Comparison of ENCODE assay signal across 28 mouse cellular contexts in the genomic region with DNA sequence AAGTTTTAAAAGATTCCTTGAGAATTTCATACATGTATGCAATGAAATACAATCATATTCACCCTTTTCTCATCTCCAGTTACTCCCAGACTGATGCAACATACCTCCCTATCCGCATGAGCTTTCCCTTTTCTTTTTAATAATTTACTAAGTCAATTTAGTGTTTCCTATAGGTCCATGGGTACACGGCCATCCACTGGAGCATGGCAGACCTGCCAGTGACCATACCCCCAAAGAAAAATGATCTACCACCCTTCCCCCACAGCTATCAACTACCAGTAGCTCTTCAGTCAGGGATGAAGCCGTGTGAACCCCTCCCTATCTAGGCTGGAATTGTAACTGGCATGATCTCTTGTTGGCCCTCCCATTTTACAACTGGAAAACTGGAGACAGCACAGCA.
"Had no signal": no experiment of that assay in that cellular context is flagged by ENCODE, and none has a peak within 500 bp of the region (broad histone marks: within the 10 kb centered on the region; RNA-seq: fewer than 3 reads in every experiment).

No protein-coding gene starts in this region.

- H3K4me1 ChIP-seq: embryonic facial prominence, embryonic 10.5 days; embryonic facial prominence, embryonic 12.5 days; embryonic facial prominence, embryonic 13.5 days; embryonic facial prominence, embryonic 15.5 days; forebrain, embryonic 10.5 days; forebrain, embryonic 12.5 days; forebrain, embryonic 13.5 days; forebrain, embryonic 15.5 days had no signal

- H3K27ac ChIP-seq: embryonic facial prominence, embryonic 10.5 days; embryonic facial prominence, embryonic 12.5 days; embryonic facial prominence, embryonic 13.5 days; embryonic facial prominence, embryonic 15.5 days; forebrain, embryonic 10.5 days; forebrain, embryonic 12.5 days; forebrain, embryonic 13.5 days; forebrain, embryonic 15.5 days; gastrocnemius, adult 2 months had no signal

- H3K9ac ChIP-seq: embryonic facial prominence, embryonic 12.5 days; embryonic facial prominence, embryonic 13.5 days; embryonic facial prominence, embryonic 15.5 days; forebrain, embryonic 12.5 days; forebrain, embryonic 13.5 days; forebrain, embryonic 15.5 days; forebrain, postnatal 0 days had no signal

- H3K4me3 ChIP-seq: embryonic facial prominence, embryonic 10.5 days; embryonic facial prominence, embryonic 12.5 days; embryonic facial prominence, embryonic 13.5 days; embryonic facial prominence, embryonic 15.5 days; erythroblast, embryonic 14.5 days; forebrain, embryonic 10.5 days; forebrain, embryonic 12.5 days; forebrain, embryonic 13.5 days; forebrain, embryonic 15.5 days; gastrocnemius, adult 2 months had no signal

- H3K27me3 ChIP-seq: embryonic facial prominence, embryonic 12.5 days; embryonic facial prominence, embryonic 13.5 days; embryonic facial prominence, embryonic 15.5 days; forebrain, embryonic 12.5 days; forebrain, embryonic 13.5 days; forebrain, embryonic 15.5 days had no signal

- ATAC-seq: forebrain, embryonic 13.5 days; forebrain, embryonic 14.5 days; forebrain, embryonic 15.5 days; forebrain, embryonic 16.5 days; forebrain, postnatal 0 days had no signal

- H3K4me2 ChIP-seq: embryonic facial prominence, embryonic 12.5 days; embryonic facial prominence, embryonic 13.5 days; embryonic facial prominence, embryonic 15.5 days; forebrain, embryonic 12.5 days; forebrain, embryonic 13.5 days; forebrain, embryonic 15.5 days had no signal

- DNase-seq: cerebellum, adult 18-20 months; cerebellum, adult 2 months; cerebellum, adult 8-10 months; cerebellum, adult 9-10 months; cerebellum, adult 9-11 months; cerebellum, postnatal 10 days; cerebellum, postnatal 14 days; cerebellum, postnatal 25 days; cerebellum, postnatal 36 days; embryo, embryonic 11 days; forebrain, postnatal 0 days; gastrocnemius, adult 2 months; gastrocnemius, postnatal 10 days; gastrocnemius, postnatal 14 days; gastrocnemius, postnatal 25 days; gastrocnemius, postnatal 36 days; heart, adult 11 months had no signal

- H3K9me3 ChIP-seq: embryonic facial prominence, embryonic 10.5 days; embryonic facial prominence, embryonic 12.5 days; embryonic facial prominence, embryonic 13.5 days; embryonic facial prominence, embryonic 15.5 days; forebrain, embryonic 10.5 days; forebrain, embryonic 12.5 days; forebrain, embryonic 13.5 days; forebrain, embryonic 15.5 days had no signal

- H3K36me3 ChIP-seq: embryonic facial prominence, embryonic 10.5 days; embryonic facial prominence, embryonic 12.5 days; embryonic facial prominence, embryonic 13.5 days; embryonic facial prominence, embryonic 15.5 days; forebrain, embryonic 10.5 days; forebrain, embryonic 12.5 days; forebrain, embryonic 15.5 days had no signal
